In genomic region chr14:78562121-78562520, GRCm38 (mm10) we compare ENCODE assay signal across 20 mouse cellular contexts. TPM values are rescaled to one million over a fixed set of nuclear protein-coding genes. Genes with fewer than 3 reads are reported as not detected.
A peak's percentile ranks its signal among the peaks of the same experiment; 100 is the strongest.
DNase-seq lines count a peak whose midpoint lies in the region; ATAC-seq and TF ChIP-seq lines count a peak whose summit lies in the region.
"Had no signal": no experiment of that assay in that cellular context is flagged by ENCODE, and none has a peak within 500 bp of the region (broad histone marks: within the 10 kb centered on the region; RNA-seq: fewer than 3 reads in every experiment).

No protein-coding gene starts in this region.

- intact Hi-C loops in gastrocnemius, postnatal 14 days (cut with DNase I; ENCODE audit: low total_unique reads) = no loop called here

- no peak overlapping the region for H3K4me3 ChIP-seq in kidney, embryonic 15.5 days (replicated peaks)
- no peak overlapping the region for H3K4me3 ChIP-seq in kidney, postnatal 0 days (replicated peaks; ENCODE audit: low read depth, low read length)
- H3K4me3 ChIP-seq: embryonic facial prominence, embryonic 12.5 days; forebrain, embryonic 15.5 days; heart, embryonic 10.5 days; hindbrain, embryonic 10.5 days had no signal

- H3K4me1 ChIP-seq in kidney, embryonic 15.5 days = 0 out of 2 replicates have a peak, but pooled peaks cover 9% of the 10 kb centered on the region
- H3K4me1 ChIP-seq in kidney, postnatal 0 days (replicated peaks; ENCODE audit: insufficient read depth, low read length) = no peaks in the 10 kb centered on the region
- H3K4me1 ChIP-seq: embryonic facial prominence, embryonic 12.5 days; forebrain, embryonic 15.5 days; heart, embryonic 10.5 days; hindbrain, embryonic 10.5 days had no signal

- DNase-seq in kidney, adult 11 months = peak; percentile 89
- DNase-seq in kidney, adult 8-10 months = peak; percentile 85 to 89
- DNase-seq in kidney, postnatal 0 days (ENCODE audit: low spot score) = peak; percentile 7
- DNase-seq in kidney, postnatal 36 days = peak; percentile 78 to 86
- DNase-seq in c-Kit-positive CD71-positive TER-119-positive erythroid progenitor cells, embryonic 14.5 days (ENCODE audit: low spot score) = no peak
- no peak for DNase-seq in gastrocnemius, postnatal 14 days
- DNase-seq: adrenal gland, postnatal 14 days; cerebellum, adult 2 months; embryo, embryonic 11 days; heart, adult 18-20 months; heart, postnatal 14 days had no signal

- H3K4me2 ChIP-seq in kidney, embryonic 15.5 days = no peak overlapping the region
- no peak overlapping the region for H3K4me2 ChIP-seq in kidney, postnatal 0 days (ENCODE audit: low read length)
- H3K4me2 ChIP-seq: embryonic facial prominence, embryonic 12.5 days; forebrain, embryonic 15.5 days; hindbrain, embryonic 14.5 days had no signal

- 58% methylated on average over 4 of the region's 4 CpGs for WGBS in kidney, embryonic 15.5 days
- WGBS in kidney, postnatal 0 days = 28% methylated on average over 4 of the region's 4 CpGs

- no peak for ATAC-seq in kidney, embryonic 15.5 days (replicated peaks; ENCODE audit: low FRiP score)
- 0 out of 2 replicates have a peak, but pooled peaks have one; percentile 40 for ATAC-seq in kidney, postnatal 0 days (replicated peaks; ENCODE audit: low FRiP score, low read depth)
- ATAC-seq: activated CD4-positive, CD25-positive, alpha-beta regulatory T cell, adult 4 months; forebrain, embryonic 15.5 days; Patski had no signal

- H3K9ac ChIP-seq in kidney, embryonic 15.5 days = no peak overlapping the region
- H3K9ac ChIP-seq in kidney, postnatal 0 days (ENCODE audit: low read depth, low read length) = no peak overlapping the region
- H3K9ac ChIP-seq: embryonic facial prominence, embryonic 12.5 days; forebrain, embryonic 15.5 days; hindbrain, embryonic 14.5 days had no signal

- no peaks in the 10 kb centered on the region for H3K27me3 ChIP-seq in kidney, embryonic 15.5 days
- no peaks in the 10 kb centered on the region for H3K27me3 ChIP-seq in kidney, postnatal 0 days (ENCODE audit: insufficient read depth, low read length)
- H3K27me3 ChIP-seq: CH12.LX; embryonic facial prominence, embryonic 12.5 days; forebrain, embryonic 15.5 days; Patski had no signal

- no peak for TF ChIP-seq CTCF in kidney, postnatal 0 days (IDR thresholded peaks at IDR 0.05; ENCODE audit: low read depth)

- no peaks in the 10 kb centered on the region for H3K9me3 ChIP-seq in kidney, embryonic 15.5 days (replicated peaks)
- H3K9me3 ChIP-seq in kidney, postnatal 0 days (replicated peaks; ENCODE audit: low read length) = no peaks in the 10 kb centered on the region
- H3K9me3 ChIP-seq: embryonic facial prominence, embryonic 12.5 days; forebrain, embryonic 15.5 days; heart, embryonic 10.5 days; hindbrain, embryonic 10.5 days had no signal

- 0 out of 2 replicates have a peak, but pooled peaks cover 3% of the 10 kb centered on the region for H3K36me3 ChIP-seq in kidney, embryonic 15.5 days
- H3K36me3 ChIP-seq in kidney, postnatal 0 days (ENCODE audit: insufficient read depth, low read length) = 0 out of 2 replicates have a peak, but pooled peaks cover 4% of the 10 kb centered on the region
- H3K36me3 ChIP-seq: embryonic facial prominence, embryonic 12.5 days; forebrain, embryonic 15.5 days; heart, embryonic 10.5 days; hindbrain, embryonic 10.5 days had no signal

- H3K27ac ChIP-seq in kidney, embryonic 15.5 days = no peak overlapping the region
- no peak overlapping the region for H3K27ac ChIP-seq in kidney, postnatal 0 days
- H3K27ac ChIP-seq: embryonic facial prominence, embryonic 12.5 days; forebrain, embryonic 15.5 days; heart, embryonic 10.5 days; hindbrain, embryonic 10.5 days; hindbrain, embryonic 14.5 days had no signal

RNA-seq across cellular contexts. Expression of gene Akap11, which starts 25.5 kb away (rescaled TPM):
- 20.0 and 20.2 TPM in 2 replicates for polyA plus RNA-seq in kidney, embryonic 15.5 days (2015; fragmentation: Nextera tagmentation; extraction: Ambion mirVana)
- polyA plus RNA-seq in kidney, postnatal 0 days (2015; fragmentation: Nextera tagmentation; extraction: Ambion mirVana) = 12.2 and 13.0 TPM in 2 replicates
- 10 to 100 TPM; 18.1 to 20.3 TPM for total RNA-seq in gastrocnemius, postnatal 14 days (2021)

Comparison
In these comparisons a context has a peak if more than half of its experiments do, and no peak if none do; other contexts are left out.
1. DNase-seq: peak in kidney, adult 11 months (single experiment), kidney, adult 8-10 months (2 of 2), kidney, postnatal 0 days (single experiment) and kidney, postnatal 36 days (2 of 2); none in c-Kit-positive CD71-positive TER-119-positive erythroid progenitor cells, embryonic 14.5 days (single experiment) and gastrocnemius, postnatal 14 days (single experiment).